16 mouse cellular contexts compared by ENCODE assay signal in genomic region chr9:61228230-61228631, GRCm38 (mm10).
DNase-seq lines count a peak whose midpoint lies in the region; ATAC-seq lines count a peak whose summit lies in the region.
"Had no signal": no experiment of that assay in that cellular context is flagged by ENCODE, and none has a peak within 500 bp of the region (broad histone marks: within the 10 kb centered on the region; RNA-seq: fewer than 3 reads in every experiment).

No protein-coding gene starts in this region.

- peaks cover 3% of the 10 kb centered on the region; the same call in 1 of the 2 replicates for H3K9me3 ChIP-seq in forebrain, embryonic 10.5 days
- H3K9me3 ChIP-seq in forebrain, embryonic 16.5 days (ENCODE audit: control insufficient read depth, low read length), result 0 out of 2 replicates have a peak, but pooled peaks cover under 1% of the 10 kb centered on the region
- no peaks in the 10 kb centered on the region for H3K9me3 ChIP-seq in limb, embryonic 13.5 days

- peaks cover 54% of the 10 kb centered on the region for H3K27me3 ChIP-seq in forebrain, embryonic 10.5 days (ENCODE audit: poor library complexity, severe bottlenecking)
- no peaks in the 10 kb centered on the region for H3K27me3 ChIP-seq in forebrain, embryonic 16.5 days (replicated peaks; ENCODE audit: control insufficient read depth, insufficient read depth, low read length)
- H3K27me3 ChIP-seq in limb, embryonic 13.5 days, result peaks cover 26% of the 10 kb centered on the region

- no peak overlapping the region for H3K4me2 ChIP-seq in forebrain, embryonic 16.5 days (ENCODE audit: low read length)
- H3K4me2 ChIP-seq in limb, embryonic 13.5 days (replicated peaks), result peak overlapping the region; percentile 51

- H3K36me3 ChIP-seq in forebrain, embryonic 10.5 days (replicated peaks), result no peaks in the 10 kb centered on the region
- H3K36me3 ChIP-seq in forebrain, embryonic 16.5 days (ENCODE audit: control insufficient read depth, insufficient read depth), result no peaks in the 10 kb centered on the region
- H3K36me3 ChIP-seq in limb, embryonic 13.5 days, result no peaks in the 10 kb centered on the region

- H3K4me3 ChIP-seq in forebrain, embryonic 10.5 days, result no peak overlapping the region
- no peak overlapping the region for H3K4me3 ChIP-seq in forebrain, embryonic 16.5 days (replicated peaks; ENCODE audit: low read length)
- H3K4me3 ChIP-seq in limb, embryonic 13.5 days, result no peak overlapping the region
- H3K4me3 ChIP-seq: layer of hippocampus, adult 2 months had no signal

- no peak for DNase-seq in forebrain, embryonic 10.5 days (ENCODE audit: extremely low spot score, low spot score)
- DNase-seq in kidney, adult 18-20 months, result peak; percentile 52
- DNase-seq in kidney, postnatal 10 days, result no peak
- DNase-seq in adipocyte (ENCODE audit: low spot score), result peak; percentile 8
- DNase-seq in right cerebral cortex, postnatal 10 days (ENCODE audit: low spot score in 2 of 2), result no peak
- no peak for DNase-seq in left cerebral cortex, adult 18-20 months (ENCODE audit: low spot score in 2 of 2)
- DNase-seq: B cell, adult 2 months; cerebellum, adult 2 months; gastrocnemius, postnatal 36 days; heart, postnatal 10 days; lung, postnatal 14 days; right cerebral cortex, adult 18-20 months had no signal

- no peak overlapping the region for H3K9ac ChIP-seq in forebrain, embryonic 16.5 days (replicated peaks; ENCODE audit: low read depth, low read length)
- H3K9ac ChIP-seq in limb, embryonic 13.5 days, result 0 out of 2 replicates have a peak overlapping the region, but pooled peaks have one; percentile 4
- H3K9ac ChIP-seq: liver, embryonic 14.5 days had no signal

- 80% methylated on average over 6 of the region's 6 CpGs for WGBS in forebrain, embryonic 10.5 days
- 44% methylated on average over 6 of the region's 6 CpGs for WGBS in forebrain, embryonic 16.5 days
- 66% methylated on average over 6 of the region's 6 CpGs for WGBS in limb, embryonic 13.5 days

- 0 out of 2 replicates have a peak overlapping the region, but pooled peaks have one; percentile 1 for H3K27ac ChIP-seq in forebrain, embryonic 10.5 days
- H3K27ac ChIP-seq in forebrain, embryonic 16.5 days (ENCODE audit: low read length), result no peak overlapping the region
- H3K27ac ChIP-seq in limb, embryonic 13.5 days, result no peak overlapping the region
- H3K27ac ChIP-seq: layer of hippocampus, adult 2 months; liver, embryonic 14.5 days had no signal

- H3K4me1 ChIP-seq in forebrain, embryonic 10.5 days, result peaks cover 30% of the 10 kb centered on the region
- peaks cover 15% of the 10 kb centered on the region for H3K4me1 ChIP-seq in forebrain, embryonic 16.5 days (replicated peaks; ENCODE audit: control insufficient read depth, insufficient read depth, low read length)
- H3K4me1 ChIP-seq in limb, embryonic 13.5 days, result peaks cover 21% of the 10 kb centered on the region

- no peak for ATAC-seq in forebrain, embryonic 16.5 days
- ATAC-seq in limb, embryonic 13.5 days (ENCODE audit: low FRiP score, low read depth), result no peak

Comparison
In these comparisons a context has a peak if more than half of its experiments do, and no peak if none do; other contexts are left out.
1. DNase-seq: peak in kidney, adult 18-20 months (single experiment) and adipocyte (single experiment); none in forebrain, embryonic 10.5 days (single experiment), kidney, postnatal 10 days (single experiment), right cerebral cortex, postnatal 10 days (0 of 2) and left cerebral cortex, adult 18-20 months (0 of 2).